Mouse (Mus musculus) thymus, postnatal 0 days (tissue): ENCODE measurements around the gene Gm14147. TPM values are rescaled to one million over a fixed set of nuclear protein-coding genes. Genes with fewer than 3 reads are reported as not detected.
"Not testable (repeated sequence)": the region's sequence is repeated elsewhere in the genome, so short reads cannot be mapped to it uniquely, and the experiment has no call there.

Experiments
- DNase-seq: peaks from one replicate; pipeline ENCODE4 v3.0.0-alpha.2; 2015; ENCODE audit warnings: low spot score
- polyA plus RNA-seq: library from polyadenylated mRNA; unstranded; fragments of >200 nt; fragmentation: Nextera tagmentation; extraction: Ambion mirVana; gene quantifications from 2 replicates; pipeline ENCODE4 v1.2.1, GENCODE M21; 2015

Gene Gm14147
- not detected in 2 replicates for polyA plus RNA-seq

DNA sequence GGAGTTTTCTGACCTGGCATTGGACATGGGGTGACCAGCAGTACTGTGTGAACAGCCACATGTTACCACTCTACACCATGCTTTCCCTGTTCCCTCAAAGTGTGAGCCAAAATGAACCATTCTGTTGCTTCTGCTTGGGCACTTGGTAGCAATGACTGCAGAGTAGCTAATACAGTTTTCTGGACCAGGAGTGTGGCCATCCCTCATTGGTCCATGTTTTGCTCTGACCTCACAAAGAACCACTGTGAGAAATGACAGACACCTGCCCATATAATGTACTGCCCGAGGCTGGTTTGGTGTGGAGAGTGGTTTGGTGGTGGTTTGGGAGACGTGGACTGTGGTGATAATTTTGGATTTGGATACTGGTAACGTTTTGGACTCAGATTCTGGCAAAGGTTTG lies at the start of gene Gm14147:
Gm14147 (plus strand) TSS at position 301 of the 400 bp plus-strand sequence.
- not testable (repeated sequence) for DNase-seq

DNA sequence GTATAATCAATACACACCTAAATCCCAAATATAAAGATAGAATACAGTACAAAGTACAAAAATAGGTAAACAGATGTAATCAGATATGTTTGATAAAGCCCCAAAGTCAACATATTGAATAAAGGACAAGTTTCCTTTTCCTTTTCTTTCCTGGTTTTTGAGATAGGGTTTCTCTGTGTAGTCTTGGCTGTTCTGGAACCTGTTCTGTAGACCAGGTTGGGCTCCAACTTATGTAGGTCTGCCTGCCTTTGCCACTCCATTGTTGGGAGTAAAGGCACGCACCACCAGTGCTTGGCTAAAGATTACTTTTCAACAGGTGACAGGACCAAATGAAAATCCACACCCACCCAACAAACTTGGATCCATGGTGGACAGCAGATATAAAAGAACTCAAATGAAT lies 41.4 kb upstream of the Gm14147 start:
- DNase-seq, result no peak

DNA sequence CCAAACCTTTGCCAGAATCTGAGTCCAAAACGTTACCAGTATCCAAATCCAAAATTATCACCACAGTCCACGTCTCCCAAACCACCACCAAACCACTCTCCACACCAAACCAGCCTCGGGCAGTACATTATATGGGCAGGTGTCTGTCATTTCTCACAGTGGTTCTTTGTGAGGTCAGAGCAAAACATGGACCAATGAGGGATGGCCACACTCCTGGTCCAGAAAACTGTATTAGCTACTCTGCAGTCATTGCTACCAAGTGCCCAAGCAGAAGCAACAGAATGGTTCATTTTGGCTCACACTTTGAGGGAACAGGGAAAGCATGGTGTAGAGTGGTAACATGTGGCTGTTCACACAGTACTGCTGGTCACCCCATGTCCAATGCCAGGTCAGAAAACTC lies 5.8 kb upstream of the Gm14147 start, which contains the start of gene Gm14151:
Gm14151 (minus strand) TSS at position 101 of the 400 bp plus-strand sequence.
- not testable (repeated sequence) for DNase-seq

Other genes starting within 250 kb of the Gm14147 start
- gene Abhd12, start 193.5 kb upstream of the Gm14147 start, polyA plus RNA-seq, result 52.6 and 53.3 TPM in 2 replicates
- gene Gins1, start 192.8 kb upstream of the Gm14147 start, polyA plus RNA-seq, result 55.4 and 58.4 TPM in 2 replicates
- gene Ninl, start 58.9 kb upstream of the Gm14147 start, polyA plus RNA-seq, result 0.98 and 1.4 TPM in 2 replicates
- gene Nanp, start 58.8 kb upstream of the Gm14147 start, polyA plus RNA-seq, result 45.6 and 46.8 TPM in 2 replicates
- gene Gm14151, start 5.9 kb upstream of the Gm14147 start, polyA plus RNA-seq, result not detected in 2 replicates